Mouse (Mus musculus) CH12.LX (cell line): ENCODE results near the gene Hkdc1. TPM values are rescaled to one million over a fixed set of nuclear protein-coding genes. Genes with fewer than 3 reads are reported as not detected.
"Not testable (repeated sequence)": the region's sequence is repeated elsewhere in the genome, so short reads cannot be mapped to it uniquely, and the experiment has no call there.

ENCODE experiments used
- DNase-seq: peaks from one replicate; pipeline ENCODE4 v3.0.0-alpha.2; 2013; ENCODE audit errors: extremely low read depth
- H3K27ac ChIP-seq: 2 replicates; pipeline ENCODE4 v1.5.1; 2012; ENCODE audit warnings: low read depth, mild to moderate bottlenecking, control low read depth, moderate library complexity; ENCODE audit not compliant: insufficient read depth
- H3K27me3 ChIP-seq: replicated peaks from 2 replicates; pipeline ENCODE3; 2012; ENCODE audit warnings: inconsistent platforms
- H3K36me3 ChIP-seq, 2 experiments: replicated peaks in 1 of 2; 2 replicates each; pipeline versions ENCODE3 to v1.6.1; 2012; ENCODE audit warnings: inconsistent platforms in 1 of 2, low read length in 1 of 2, mild to moderate bottlenecking in 1 of 2, mixed read lengths in 1 of 2, moderate library complexity in 1 of 2; ENCODE audit not compliant: control insufficient read depth in 1 of 2, insufficient read depth in 1 of 2
- H3K4me1 ChIP-seq, 2 experiments: 2 replicates each; pipeline ENCODE4 v1.6.1; 2012; ENCODE audit warnings: inconsistent platforms in 1 of 2, moderate library complexity in 1 of 2; ENCODE audit not compliant: insufficient read depth in 2 of 2, control insufficient read depth in 1 of 2
- H3K4me2 ChIP-seq: 2 replicates; pipeline ENCODE4 v1.6.1; 2012; ENCODE audit warnings: low read depth, mild to moderate bottlenecking, control low read depth; ENCODE audit not compliant: poor library complexity, insufficient read depth, severe bottlenecking
- H3K4me3 ChIP-seq, 3 experiments: fragments of 150-350 bp in 1 of 3; sonication (generic) in 1 of 3; replicated peaks in 1 of 3; 2 replicates each; pipeline versions ENCODE3 to v1.5.1; 2011 to 2012; ENCODE audit warnings: low read depth in 2 of 3, low read length in 2 of 3, mild to moderate bottlenecking in 2 of 3, moderate library complexity in 2 of 3, control low read depth in 1 of 3, improper control_type of control experiment in 1 of 3, inconsistent platforms in 1 of 3, mixed read lengths in 1 of 3; ENCODE audit not compliant: poor library complexity in 1 of 3
- H3K79me2 ChIP-seq: replicated peaks from 2 replicates; pipeline ENCODE4 v1.6.1; 2012; ENCODE audit warnings: mild to moderate bottlenecking, moderate library complexity; ENCODE audit not compliant: control insufficient read depth, poor library complexity, insufficient read depth, severe bottlenecking; ENCODE audit errors: extremely low read depth
- H3K9ac ChIP-seq: 2 replicates; pipeline ENCODE4 v1.6.1; 2012; ENCODE audit warnings: low read depth, mild to moderate bottlenecking, control low read depth, moderate library complexity; ENCODE audit not compliant: insufficient read depth
- H3K9me3 ChIP-seq: replicated peaks from 2 replicates; pipeline ENCODE3; 2012; ENCODE audit warnings: low read length, inconsistent platforms, mixed read lengths
- BHLHE40 ChIP-seq: IDR thresholded peaks from 2 replicates; pipeline ENCODE4 v1.6.1; 2011; ENCODE audit warnings: mild to moderate bottlenecking, low read depth, low read length, improper control_type of control experiment
- CHD1 ChIP-seq: IDR thresholded peaks from 2 replicates; pipeline ENCODE4 v1.6.1; 2012; ENCODE audit warnings: low read depth, low read length, improper control_type of control experiment, inconsistent platforms
- ELF1 ChIP-seq: IDR thresholded peaks from 2 replicates; pipeline ENCODE4 v1.6.1; 2014; ENCODE audit warnings: low read depth, mild to moderate bottlenecking, inconsistent platforms, low read length, improper control_type of control experiment
- GABPA ChIP-seq: IDR thresholded peaks from 2 replicates; pipeline ENCODE4 v1.6.1; 2012; ENCODE audit warnings: low read depth, low read length, improper control_type of control experiment, inconsistent platforms; ENCODE audit not compliant: insufficient replicate concordance
- IRF4 ChIP-seq: IDR thresholded peaks from 2 replicates; pipeline ENCODE4 v1.6.1; 2014; ENCODE audit warnings: low read depth, mild to moderate bottlenecking, inconsistent platforms, low read length, improper control_type of control experiment
- KAT2A ChIP-seq: IDR thresholded peaks from 2 replicates; pipeline ENCODE4 v1.6.1; 2012; ENCODE audit warnings: low read length, improper control_type of control experiment, inconsistent platforms; ENCODE audit not compliant: insufficient replicate concordance
- MAFK ChIP-seq: IDR thresholded peaks from 2 replicates; pipeline ENCODE4 v1.6.1; 2011; ENCODE audit warnings: low read length, improper control_type of control experiment; ENCODE audit not compliant: insufficient replicate concordance
- MAX ChIP-seq: IDR thresholded peaks from 2 replicates; pipeline ENCODE4 v1.6.1; 2011; ENCODE audit warnings: low read length, improper control_type of control experiment
- MXI1 ChIP-seq: IDR thresholded peaks from 2 replicates; pipeline ENCODE4 v1.6.1; 2011; ENCODE audit warnings: mild to moderate bottlenecking, low read depth, low read length, improper control_type of control experiment
- MYC ChIP-seq: IDR thresholded peaks from 2 replicates; pipeline ENCODE4 v1.6.1; 2011; ENCODE audit warnings: low read depth, mild to moderate bottlenecking, improper control_type of control experiment, low read length
- NELFE ChIP-seq: IDR thresholded peaks from 2 replicates; pipeline ENCODE4 v1.6.1; 2011; ENCODE audit warnings: low read depth, low read length, improper control_type of control experiment
- PAX5 ChIP-seq: IDR thresholded peaks from 2 replicates; pipeline ENCODE4 v1.6.1; 2012; ENCODE audit warnings: low read length, inconsistent platforms, mixed read lengths
- SMC3 ChIP-seq: IDR thresholded peaks from 2 replicates; pipeline ENCODE4 v1.6.1; 2011; ENCODE audit warnings: low read depth, low read length, improper control_type of control experiment
- TCF12 ChIP-seq: IDR thresholded peaks from 2 replicates; pipeline ENCODE4 v1.6.1; 2014; ENCODE audit warnings: low read depth, mild to moderate bottlenecking, inconsistent platforms, low read length, improper control_type of control experiment
- UBTF ChIP-seq: IDR thresholded peaks from 2 replicates; pipeline ENCODE4 v1.6.1; 2012; ENCODE audit warnings: low read depth, mild to moderate bottlenecking, inconsistent platforms, low read length, improper control_type of control experiment, moderate library complexity
- USF2 ChIP-seq: conservative IDR thresholded peaks from 2 replicates; pipeline ENCODE4 v1.6.1; 2011; ENCODE audit warnings: low read depth, low read length, improper control_type of control experiment
- ZMIZ1 ChIP-seq: IDR thresholded peaks from 2 replicates; pipeline ENCODE4 v1.6.1; 2012; ENCODE audit warnings: low read depth, mild to moderate bottlenecking, inconsistent platforms, low read length, improper control_type of control experiment
- dilution Hi-C: fragments of 300-500 bp; cut with MboI; formaldehyde crosslinking; loops from 2 replicates; pipeline ENCODE4 v1.14.3; 2020; ENCODE audit warnings: low sequenced_read_pairs; ENCODE audit not compliant: extremely low pct_unique_long_range_greater_than_20kb, extremely low pct_ligation_motif_present
- in situ Hi-C: fragments of 300-500 bp; cut with MboI; formaldehyde crosslinking; loops from 3 replicates; pipeline ENCODE4 v1.14.3; 2019; ENCODE audit warnings: low sequenced_read_pairs, low pct_ligation_motif_present, low pct_unique_long_range_greater_than_20kb, mixed read lengths
- polyA plus RNA-seq: library from polyadenylated mRNA; unstranded; fragments of >175 nt; gene quantifications from 2 replicates; pipeline ENCODE4 v1.2.1, GENCODE M21; 2012; ENCODE audit warnings: low read depth; ENCODE audit not compliant: insufficient read length
- total RNA-seq, 2 experiments: library from RNA; depleted of rRNA; stranded (reverse); fragments of 300-350 nt in 1 of 2; fragments of >200 nt in 1 of 2; gene quantifications; 2 replicates each; pipeline ENCODE4 v1.2.3; 2012 to 2014

Hkdc1 gene
- total and polyA plus RNA-seq, 3 experiments = not detected

DNA sequence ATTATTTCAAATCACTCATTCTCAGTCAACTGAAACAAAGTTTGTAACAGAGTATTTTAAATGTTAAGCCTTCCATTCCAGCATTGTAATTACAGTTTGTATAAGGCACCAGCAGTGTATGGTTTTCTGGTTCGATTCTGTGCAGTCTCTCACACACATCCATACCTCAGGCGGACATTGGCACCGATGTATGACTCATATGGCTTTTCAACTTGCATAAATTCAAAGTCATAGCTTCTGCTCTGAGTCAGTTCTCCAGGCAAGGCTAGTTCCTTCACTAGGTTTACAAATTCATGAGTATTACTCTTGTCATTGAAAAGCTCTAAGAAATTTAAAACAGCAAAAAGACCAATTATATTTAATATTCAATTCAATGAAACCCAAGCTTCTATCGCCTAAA, 47.4 kb upstream of the Hkdc1 start:
- in situ Hi-C loops (no loop called here), dilution Hi-C loops (no loop called here)
- no peaks in the 10 kb centered on the region for H3K9me3 ChIP-seq
- no peak for DNase-seq
- peaks cover 7 to 36% of the 10 kb centered on the region in 2 experiments for H3K36me3 ChIP-seq
- TF ChIP-seq SMC3 (no peak), ELF1 (no peak), UBTF (no peak), ZMIZ1 (no peak), BHLHE40 (no peak), IRF4 (no peak), USF2 (no peak), MAX (no peak), KAT2A (no peak), TCF12 (no peak), MAFK (no peak), NELFE (no peak), GABPA (no peak), PAX5 (no peak), MXI1 (no peak), CHD1 (no peak), MYC (no peak)
- no peak overlapping the region for H3K4me3 ChIP-seq
- no peaks in the 10 kb centered on the region for H3K4me1 ChIP-seq
- no peak overlapping the region for H3K9ac ChIP-seq
- H3K4me2 ChIP-seq = no peak overlapping the region
- H3K27ac ChIP-seq = no peak overlapping the region
- no peaks in the 10 kb centered on the region for H3K27me3 ChIP-seq
- 0 out of 2 replicates have a peak, but pooled peaks cover 4% of the 10 kb centered on the region for H3K79me2 ChIP-seq

DNA sequence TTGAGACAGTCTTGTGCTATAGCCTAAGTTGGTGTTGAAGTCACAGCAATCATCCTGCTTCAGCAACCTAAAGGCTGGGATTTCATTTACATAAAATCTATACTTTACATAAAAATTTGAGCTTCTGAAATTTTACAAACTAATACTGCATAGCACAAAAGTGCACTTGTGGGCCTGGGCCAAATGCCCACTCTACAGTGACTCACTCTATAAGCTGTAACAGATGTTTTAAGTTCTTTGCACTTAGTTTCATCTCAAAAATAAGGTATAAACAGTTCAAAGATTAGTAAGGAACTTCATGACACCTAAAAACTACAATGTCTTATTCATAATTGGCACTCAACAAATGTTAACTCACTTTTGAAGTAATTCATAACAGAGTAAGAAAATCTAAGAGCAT, 39.0 kb upstream of the Hkdc1 start:
- Histone ChIP-seq H3K4me1 (no peaks in the 10 kb centered on the region), H3K9me3 (no peaks in the 10 kb centered on the region), H3K4me2 (no peak overlapping the region), H3K79me2 (no peaks in the 10 kb centered on the region), H3K27me3 (no peaks in the 10 kb centered on the region), H3K36me3 (peaks cover 38 to 64% of the 10 kb centered on the region in 2 experiments), H3K4me3 (no peak overlapping the region), H3K9ac (no peak overlapping the region), H3K27ac (no peak overlapping the region)
- TF ChIP-seq USF2 = no peak
- no peak for TF ChIP-seq MYC
- DNase-seq = no peak
- in situ Hi-C loops (no loop called here), dilution Hi-C loops (no loop called here)

DNA sequence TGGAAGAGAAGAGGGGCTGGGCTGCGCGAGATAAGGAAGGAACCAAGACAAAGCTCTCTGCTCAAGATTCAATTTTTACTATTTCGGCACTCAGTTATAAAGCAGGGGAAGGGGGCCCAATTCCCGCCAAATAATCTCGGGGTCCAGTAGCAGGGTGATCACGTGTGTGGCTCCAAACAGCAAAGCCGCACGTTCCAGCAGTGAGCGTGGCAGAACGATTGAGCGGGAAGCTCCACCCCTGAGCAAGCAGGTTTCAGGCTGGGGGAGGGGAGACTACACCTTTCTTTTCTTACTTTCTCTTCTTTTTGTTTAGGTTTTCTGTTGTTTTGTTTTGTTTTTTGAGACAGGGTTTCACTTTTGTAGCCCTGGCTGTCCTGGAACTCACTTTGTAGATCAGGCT, 29.7 kb upstream of the Hkdc1 start:
- H3K27ac ChIP-seq, H3K9me3 ChIP-seq, H3K4me3 ChIP-seq, H3K27me3 ChIP-seq, H3K4me2 ChIP-seq, dilution Hi-C loops, H3K9ac ChIP-seq, in situ Hi-C loops, DNase-seq: not testable (repeated sequence)
- peaks cover 19% of the 10 kb centered on the region for H3K79me2 ChIP-seq
- H3K36me3 ChIP-seq = peaks cover 15 to 30% of the 10 kb centered on the region in 2 experiments
- peaks cover 5 to 25% of the 10 kb centered on the region in 2 experiments for H3K4me1 ChIP-seq
